Mouse (Mus musculus) hindbrain, embryonic 15.5 days (tissue): Measurements from ENCODE around the gene Mib2. TPM values are rescaled to one million over a fixed set of nuclear protein-coding genes. Genes with fewer than 3 reads are reported as not detected.

ENCODE experiments used
- polyA plus RNA-seq: library from polyadenylated mRNA; unstranded; fragments of >200 nt; fragmentation: Nextera tagmentation; extraction: Ambion mirVana; gene quantifications from 2 replicates; pipeline ENCODE4 v1.2.1, GENCODE M21; 2015

Gene Mib2
- polyA plus RNA-seq, 1 experiment from 2014 or later, result 62.2 TPM

Other genes starting within 250 kb of the Mib2 start
- 0.17 TPM in 1 of 2 replicates, not detected in the other for gene Tmem52, start 200.1 kb downstream of the Mib2 start, polyA plus RNA-seq
- gene Gnb1, start 177.8 kb downstream of the Mib2 start, polyA plus RNA-seq, result 1,056 and 1,102 TPM in 2 replicates
- gene Nadk, start 106.8 kb downstream of the Mib2 start, polyA plus RNA-seq, result 80.6 and 85.9 TPM in 2 replicates
- 14.6 and 16.3 TPM in 2 replicates for gene Slc35e2, start 67.8 kb downstream of the Mib2 start, polyA plus RNA-seq
- gene Cdk11b, start 44.3 kb downstream of the Mib2 start, polyA plus RNA-seq, result 49.3 and 53.0 TPM in 2 replicates
- not detected in 2 replicates for gene Gm10563, start 23.8 kb downstream of the Mib2 start, polyA plus RNA-seq
- 4.7 and 6.5 TPM in 2 replicates for gene Mmp23, start 15.8 kb downstream of the Mib2 start, polyA plus RNA-seq
- gene Fndc10, start 25.1 kb upstream of the Mib2 start, polyA plus RNA-seq, result 17.2 and 20.6 TPM in 2 replicates
- 160 and 166 TPM in 2 replicates for gene Ssu72, start 35.6 kb upstream of the Mib2 start, polyA plus RNA-seq
- 23.8 and 27.0 TPM in 2 replicates for gene Tmem240, start 65.6 kb upstream of the Mib2 start, polyA plus RNA-seq
- gene Atad3a, start 91.9 kb upstream of the Mib2 start, polyA plus RNA-seq, result 92.0 and 99.4 TPM in 2 replicates
- 32.2 and 33.7 TPM in 2 replicates for gene Vwa1, start 105.5 kb upstream of the Mib2 start, polyA plus RNA-seq
- 0.98 and 1.2 TPM in 2 replicates for gene Tmem88b, start 116.7 kb upstream of the Mib2 start, polyA plus RNA-seq
- not detected in 2 replicates for gene Ankrd65, start 121.2 kb upstream of the Mib2 start, polyA plus RNA-seq
- gene Mrpl20, start 133.7 kb upstream of the Mib2 start, polyA plus RNA-seq, result 248 and 265 TPM in 2 replicates
- gene Ccnl2, start 143.3 kb upstream of the Mib2 start, polyA plus RNA-seq, result 134 and 137 TPM in 2 replicates
- 129 TPM in 2 replicates for gene Aurkaip1, start 162.1 kb upstream of the Mib2 start, polyA plus RNA-seq
- 32.5 and 32.7 TPM in 2 replicates for gene Mxra8, start 170.5 kb upstream of the Mib2 start, polyA plus RNA-seq
- 30.8 and 32.8 TPM in 2 replicates for gene Dvl1, start 178.2 kb upstream of the Mib2 start, polyA plus RNA-seq
- gene Tas1r3, start 194.2 kb upstream of the Mib2 start, polyA plus RNA-seq, result 0.43 and 0.54 TPM in 2 replicates
- 25.6 and 29.1 TPM in 2 replicates for gene Cptp, start 200.2 kb upstream of the Mib2 start, polyA plus RNA-seq
- gene Ints11, start 200.3 kb upstream of the Mib2 start, polyA plus RNA-seq, result 71.6 and 78.6 TPM in 2 replicates
- gene Pusl1, start 222.6 kb upstream of the Mib2 start, polyA plus RNA-seq, result 58.5 and 62.9 TPM in 2 replicates
- gene Acap3, start 222.6 kb upstream of the Mib2 start, polyA plus RNA-seq, result 68.8 and 74.6 TPM in 2 replicates